Comparison of ENCODE assay signal across 15 mouse cellular contexts in the genomic region with DNA sequence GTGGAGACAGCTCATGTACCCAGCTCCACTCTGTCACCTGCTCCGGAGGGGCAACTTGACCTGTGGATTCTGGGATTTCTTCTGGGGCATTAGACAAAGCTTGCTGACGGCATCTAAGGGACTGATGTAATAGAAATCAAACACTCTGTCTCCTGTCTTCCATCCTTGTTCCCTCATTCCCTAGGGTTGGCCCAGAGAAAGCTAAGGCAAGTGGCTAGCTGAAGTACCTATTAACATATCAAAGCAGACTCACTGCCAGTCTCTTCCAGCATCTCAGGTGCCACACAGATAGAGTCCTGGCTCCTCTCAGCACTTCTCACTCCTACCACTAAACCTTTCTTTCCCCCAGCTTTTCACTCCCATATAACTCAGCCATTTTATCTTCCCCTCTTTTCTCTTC.
"Had no signal": no experiment of that assay in that cellular context is flagged by ENCODE, and none has a peak within 500 bp of the region (broad histone marks: within the 10 kb centered on the region; RNA-seq: fewer than 3 reads in every experiment).

No protein-coding gene starts in this region.

- H3K4me3 ChIP-seq: liver, embryonic 12.5 days; midbrain, embryonic 10.5 days; myocyte; neural tube, embryonic 13.5 days; neural tube, embryonic 15.5 days had no signal

- H3K4me2 ChIP-seq: liver, embryonic 12.5 days; lung, embryonic 14.5 days; neural tube, embryonic 13.5 days; neural tube, embryonic 15.5 days had no signal

- H3K36me3 ChIP-seq: liver, embryonic 12.5 days; midbrain, embryonic 10.5 days; neural tube, embryonic 13.5 days; neural tube, embryonic 15.5 days had no signal

- H3K27me3 ChIP-seq: neural tube, embryonic 13.5 days; neural tube, embryonic 15.5 days had no signal

- ATAC-seq: liver, embryonic 12.5 days; midbrain, embryonic 16.5 days had no signal

- H3K27ac ChIP-seq: liver, embryonic 12.5 days; liver, embryonic 14.5 days; midbrain, embryonic 10.5 days; neural tube, embryonic 13.5 days; neural tube, embryonic 15.5 days had no signal

- H3K4me1 ChIP-seq: liver, embryonic 12.5 days; neural tube, embryonic 15.5 days had no signal

- DNase-seq: lung, adult 18-20 months; lung, embryonic 14.5 days; lung, postnatal 10 days; lung, postnatal 4 days; right cerebral cortex, postnatal 14 days; thymus, adult 18-20 months; thymus, postnatal 14 days; thymus, postnatal 36 days had no signal

- H3K9ac ChIP-seq: liver, embryonic 12.5 days; liver, embryonic 14.5 days; lung, embryonic 14.5 days; neural tube, embryonic 13.5 days; neural tube, embryonic 15.5 days had no signal

- H3K9me3 ChIP-seq: liver, embryonic 12.5 days; midbrain, embryonic 10.5 days; neural tube, embryonic 13.5 days; neural tube, embryonic 15.5 days had no signal
